Mouse (Mus musculus) kidney, adult 2 months (tissue): ENCODE data around the gene Pkig. TPM values are rescaled to one million over a fixed set of nuclear protein-coding genes. Genes with fewer than 3 reads are reported as not detected.

Experiments used
- DNase-seq: peaks from one replicate; pipeline ENCODE4 v3.0.0; 2021
- H3K27ac ChIP-seq: fragments of 200-500 bp; 2 replicates; pipeline ENCODE4 v1.5.1; 2012; ENCODE audit warnings: low read depth, low read length, control low read depth, inconsistent platforms; ENCODE audit not compliant: insufficient read depth
- H3K27me3 ChIP-seq: fragments of 200-500 bp; replicated peaks from 2 replicates; pipeline ENCODE4 v1.6.1; 2012; ENCODE audit warnings: mild to moderate bottlenecking, moderate library complexity, low read length, inconsistent platforms; ENCODE audit not compliant: control insufficient read depth, insufficient read depth
- H3K36me3 ChIP-seq: fragments of 200-500 bp; 2 replicates; pipeline ENCODE4 v1.6.1; 2012; ENCODE audit warnings: mild to moderate bottlenecking, moderate library complexity, low read length, inconsistent platforms; ENCODE audit not compliant: control insufficient read depth, insufficient read depth
- H3K4me1 ChIP-seq: fragments of 200-500 bp; 2 replicates; pipeline ENCODE4 v1.6.1; 2011; ENCODE audit warnings: low read length; ENCODE audit not compliant: control insufficient read depth, insufficient read depth
- H3K4me3 ChIP-seq: fragments of 200-500 bp; 2 replicates; pipeline ENCODE4 v1.5.1; 2011; ENCODE audit warnings: mild to moderate bottlenecking, low read depth, low read length, control low read depth; ENCODE audit not compliant: insufficient read depth
- CTCF ChIP-seq: fragments of 200-500 bp; conservative IDR thresholded peaks from 2 replicates; pipeline ENCODE4 v1.5.1; 2011; ENCODE audit warnings: low read depth, mild to moderate bottlenecking, control low read depth, low read length, moderate library complexity, mixed read lengths; ENCODE audit not compliant: insufficient read depth, insufficient read length
- POLR2A ChIP-seq: fragments of 200-500 bp; IDR thresholded peaks from one replicate; pipeline ENCODE4 v1.6.1; 2011; ENCODE audit warnings: low read depth, low read length, control low read depth
- WGBS: fragments of 180-500 bp; shearing (Covaris S2); methylation state at CpG from one replicate; pipeline ENCODE4 v1.1.7; 2018; 5-methylcytosine and 5-hydroxymethylcytosine counted together
- polyA plus RNA-seq: library from polyadenylated mRNA; depleted of rRNA; stranded (reverse); fragments of >200 nt; gene quantifications from 2 replicates; pipeline ENCODE4 v1.2.3, GENCODE M21; 2012; rRNA removed

The Pkig gene
- polyA plus RNA-seq, 1 experiment = 107 TPM

DNA sequence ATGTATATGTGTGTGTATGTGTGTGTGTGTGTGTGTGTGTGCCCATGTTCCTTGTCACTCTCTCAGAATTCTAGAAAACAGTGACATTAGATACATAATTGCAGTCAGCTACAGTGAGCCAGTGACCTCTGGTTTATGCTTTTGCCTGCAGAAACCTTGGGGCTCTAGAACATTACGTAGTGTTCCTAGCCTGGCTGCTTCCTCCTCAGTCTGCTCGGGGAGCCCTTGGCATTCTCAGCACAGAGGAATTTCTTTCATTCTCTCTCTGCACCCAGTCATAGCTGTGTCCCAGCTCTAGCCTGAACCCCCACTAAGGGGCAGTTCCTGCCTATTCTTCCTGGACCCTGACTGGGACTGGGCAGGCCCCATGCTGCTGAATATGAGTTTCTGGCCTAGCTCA is 100.0 kb downstream of the Pkig start:
- Histone ChIP-seq H3K4me1 (no peaks in the 10 kb centered on the region), H3K27ac (no peak overlapping the region), H3K27me3 (no peaks in the 10 kb centered on the region), H3K36me3 (no peaks in the 10 kb centered on the region), H3K4me3 (no peak overlapping the region)
- 60% methylated on average over 2 of the region's 2 CpGs for WGBS
- TF ChIP-seq POLR2A = no peak
- TF ChIP-seq CTCF = no peak
- DNase-seq = no peak

DNA sequence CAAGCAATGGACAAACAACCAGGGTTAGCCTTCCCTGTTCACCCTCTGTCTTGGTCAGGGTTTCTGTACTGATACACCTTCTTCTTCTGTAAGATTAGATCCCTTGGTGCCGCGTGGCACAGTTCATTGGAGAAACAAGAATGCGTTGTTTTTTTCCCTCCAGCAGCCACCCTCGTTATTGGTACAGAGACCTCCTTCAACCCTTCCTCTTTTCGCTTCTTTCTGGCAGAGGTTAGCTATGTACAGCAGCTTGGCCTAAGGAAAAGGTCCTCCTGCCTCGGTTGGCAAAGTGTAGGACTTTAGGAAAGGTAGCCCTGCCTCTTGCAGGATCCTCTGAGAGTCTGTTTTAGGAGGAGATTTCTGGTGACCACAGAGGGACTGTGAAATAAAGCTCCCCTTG is 102.4 kb downstream of the Pkig start:
- 81% methylated on average over 6 of the region's 6 CpGs for WGBS
- Histone ChIP-seq H3K4me1 (no peaks in the 10 kb centered on the region), H3K27me3 (no peaks in the 10 kb centered on the region), H3K4me3 (no peak overlapping the region), H3K27ac (no peak overlapping the region), H3K36me3 (no peaks in the 10 kb centered on the region)
- TF ChIP-seq CTCF (no peak), POLR2A (no peak)
- no peak for DNase-seq

DNA sequence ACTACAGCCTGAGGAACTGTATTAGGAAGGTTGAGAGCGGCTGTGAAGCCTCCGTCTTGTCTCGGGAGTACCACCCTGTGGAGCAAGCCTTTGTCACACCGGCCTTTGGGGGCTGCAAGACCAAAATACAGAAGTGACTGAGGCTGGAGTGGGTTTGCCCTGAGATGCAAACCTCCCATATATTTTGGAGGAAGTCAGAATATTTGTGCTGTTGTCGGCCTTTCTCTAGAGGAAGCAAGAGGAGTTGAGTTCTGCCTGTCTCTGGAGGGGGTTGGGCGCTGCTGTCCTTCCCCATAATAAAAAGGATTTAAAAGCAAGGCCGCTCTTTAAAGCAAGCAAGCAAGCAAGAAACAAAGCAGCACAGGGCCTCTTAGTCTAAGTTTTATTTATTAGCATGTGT is 103.2 kb downstream of the Pkig start:
- no peaks in the 10 kb centered on the region for H3K4me1 ChIP-seq
- TF ChIP-seq POLR2A = no peak
- TF ChIP-seq CTCF = no peak
- H3K36me3 ChIP-seq = no peaks in the 10 kb centered on the region
- no peak overlapping the region for H3K27ac ChIP-seq
- H3K4me3 ChIP-seq = no peak overlapping the region
- WGBS = 81% methylated on average over 7 of the region's 7 CpGs
- no peaks in the 10 kb centered on the region for H3K27me3 ChIP-seq
- no peak for DNase-seq

DNA sequence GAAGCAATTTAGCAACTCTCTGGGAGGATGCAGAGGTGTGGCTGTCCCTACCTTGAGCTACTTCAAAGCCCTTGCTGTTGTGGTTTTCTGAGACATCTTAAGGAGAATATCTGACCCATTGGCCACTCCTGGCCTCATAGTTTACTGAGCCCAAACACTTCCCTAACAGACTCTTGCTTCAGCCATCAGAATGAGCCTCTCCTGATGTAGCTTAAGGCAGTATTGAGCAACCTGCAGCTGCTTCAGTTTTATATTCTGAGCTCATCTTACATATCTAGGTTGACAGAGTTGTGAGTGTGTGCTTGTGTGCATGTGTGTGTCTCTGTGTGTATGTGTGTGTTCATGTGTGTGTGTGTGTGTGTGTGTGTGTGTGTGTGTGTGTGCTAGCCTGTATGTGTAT is 108.1 kb downstream of the Pkig start:
- H3K4me1 ChIP-seq = no peaks in the 10 kb centered on the region
- no peak for DNase-seq
- no peak overlapping the region for H3K27ac ChIP-seq
- no peaks in the 10 kb centered on the region for H3K36me3 ChIP-seq
- no peaks in the 10 kb centered on the region for H3K27me3 ChIP-seq
- TF ChIP-seq POLR2A = no peak
- no peak for TF ChIP-seq CTCF
- no peak overlapping the region for H3K4me3 ChIP-seq

DNA sequence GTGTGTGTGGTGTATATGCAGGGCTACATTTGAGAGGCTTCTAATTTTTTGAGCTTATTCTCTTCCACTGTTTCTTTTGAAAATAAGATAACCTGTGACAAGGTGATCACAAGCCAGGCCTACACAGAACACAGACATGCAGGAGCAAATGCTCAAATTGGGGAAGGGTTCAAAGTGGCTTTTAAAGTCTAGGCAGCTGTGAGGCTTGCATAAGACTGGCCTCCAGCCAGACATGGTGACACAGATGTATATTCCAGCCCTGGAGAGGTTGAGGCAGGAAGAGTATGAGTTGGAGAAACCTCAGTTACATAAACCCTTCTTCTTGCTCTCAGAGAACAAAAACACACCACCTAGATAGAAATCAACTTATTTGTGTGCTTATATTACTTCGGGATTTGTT is 108.7 kb downstream of the Pkig start:
- Histone ChIP-seq H3K4me1 (no peaks in the 10 kb centered on the region), H3K27me3 (no peaks in the 10 kb centered on the region), H3K27ac (no peak overlapping the region), H3K4me3 (no peak overlapping the region), H3K36me3 (no peaks in the 10 kb centered on the region)
- DNase-seq = no peak
- WGBS = 74% methylated on average over 1 of the region's 1 CpGs
- TF ChIP-seq CTCF (no peak), POLR2A (no peak)

DNA sequence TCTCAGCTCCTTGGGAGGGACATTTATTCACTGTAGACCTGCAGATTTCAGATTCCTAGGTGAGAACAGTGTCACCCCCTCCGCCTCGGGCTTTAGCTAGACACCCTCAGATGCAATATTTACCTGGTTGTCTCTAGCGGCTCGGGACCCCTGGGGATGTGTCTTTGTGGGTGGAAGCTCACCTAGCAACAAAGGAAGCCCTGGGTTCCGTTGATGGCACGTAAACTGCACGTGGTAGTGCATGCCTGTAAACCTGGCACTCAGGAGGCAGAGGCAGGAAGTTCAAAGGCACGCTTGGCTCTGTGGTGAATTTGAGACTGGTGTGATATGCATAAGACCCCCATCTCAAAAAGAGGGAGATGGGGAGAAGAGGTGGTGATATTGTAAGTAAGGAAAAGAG is 112.5 kb downstream of the Pkig start:
- TF ChIP-seq CTCF (no peak), POLR2A (no peak)
- H3K4me1 ChIP-seq = no peaks in the 10 kb centered on the region
- no peak overlapping the region for H3K4me3 ChIP-seq
- no peak for DNase-seq
- H3K27ac ChIP-seq = no peak overlapping the region
- 87% methylated on average over 8 of the region's 8 CpGs for WGBS
- no peaks in the 10 kb centered on the region for H3K36me3 ChIP-seq
- H3K27me3 ChIP-seq = no peaks in the 10 kb centered on the region

Other genes starting within 250 kb of the Pkig start
- gene Oser1, start 233.7 kb upstream of the Pkig start, polyA plus RNA-seq = 11.5 and 13.9 TPM in 2 replicates
- gene Gdap1l1, start 219.9 kb upstream of the Pkig start, polyA plus RNA-seq = 0.31 and 0.38 TPM in 2 replicates
- 19.9 and 21.9 TPM in 2 replicates for gene Fitm2, start 185.8 kb upstream of the Pkig start, polyA plus RNA-seq
- 3.6 and 4.6 TPM in 2 replicates for gene R3hdml, start 166.1 kb upstream of the Pkig start, polyA plus RNA-seq
- 354 and 376 TPM in 2 replicates for gene Hnf4a, start 151.6 kb upstream of the Pkig start, polyA plus RNA-seq
- 11.3 and 12.0 TPM in 2 replicates for gene Ttpal, start 56.1 kb upstream of the Pkig start, polyA plus RNA-seq
- 340 and 357 TPM in 2 replicates for gene Serinc3, start 13.3 kb upstream of the Pkig start, polyA plus RNA-seq
- gene Ada, start 91.9 kb downstream of the Pkig start, polyA plus RNA-seq = 1.8 and 2.4 TPM in 2 replicates
- gene Ccn5, start 162.5 kb downstream of the Pkig start, polyA plus RNA-seq = 0.41 and 1.3 TPM in 2 replicates
- not detected in 2 replicates for gene Kcnk15, start 195.3 kb downstream of the Pkig start, polyA plus RNA-seq